Mouse (Mus musculus) urinary bladder, postnatal 25 days (tissue): ENCODE measurements around the gene Mettl8.

ENCODE experiments used
- DNase-seq: peaks from one replicate; pipeline ENCODE4 v3.0.0; 2022; ENCODE audit warnings: low spot score

The Mettl8 gene

DNA sequence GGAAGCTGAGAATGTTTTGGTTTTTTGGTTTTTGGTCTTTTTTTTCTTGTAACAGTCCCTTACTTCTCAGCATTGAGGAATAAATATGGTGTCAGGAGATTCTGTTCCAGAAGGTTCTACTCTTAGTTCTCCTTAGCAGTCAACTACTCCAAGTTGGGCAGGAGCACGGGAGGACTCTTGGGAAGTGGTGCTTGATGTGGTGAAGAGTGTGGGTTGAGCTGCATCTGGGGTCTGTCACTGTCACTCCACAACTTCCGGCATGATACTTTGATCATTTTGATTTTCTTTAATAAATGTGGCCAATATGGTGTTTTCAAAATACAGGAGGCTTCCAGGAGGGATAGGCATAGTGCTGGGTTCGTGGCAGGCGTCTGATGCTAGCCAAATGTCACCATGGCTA lies 22.4 kb downstream of the Mettl8 start:
- DNase-seq, result no peak

GRCm38 (mm10) chr2:71031973-71032794 lies 23.2 kb downstream of the Mettl8 start:
- DNase-seq, result no peak

DNA sequence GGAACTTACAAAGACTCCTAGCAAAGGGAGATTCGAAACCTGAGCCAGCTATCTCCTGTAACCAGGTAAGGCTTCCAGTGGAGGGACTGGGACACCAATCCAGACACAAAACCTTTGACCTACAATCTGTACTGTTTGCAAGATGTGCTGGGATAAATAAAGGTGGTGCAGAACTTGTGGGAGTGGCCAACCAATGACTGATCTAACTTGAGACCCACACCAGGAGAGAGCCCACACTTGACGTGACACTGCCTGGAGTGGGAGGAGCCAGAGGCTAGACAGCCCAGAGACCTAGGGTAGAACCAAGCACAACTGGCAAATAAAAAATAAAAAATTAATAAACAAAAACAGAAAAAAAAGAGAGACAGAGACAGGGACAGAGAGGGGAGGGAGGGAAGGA lies 24.7 kb downstream of the Mettl8 start:
- DNase-seq, result no peak

- DNase-seq, result no peak
These were observed 27.8 kb downstream of the Mettl8 start for GRCm38 (mm10) chr2:71027631-71028030.

GRCm38 (mm10) chr2:71026787-71027186 lies 28.6 kb downstream of the Mettl8 start:
- DNase-seq, result no peak

- DNase-seq, result no peak
These were observed 29.6 kb downstream of the Mettl8 start for GRCm38 (mm10) chr2:71025576-71026315.

- DNase-seq, result no peak
These were observed 31.4 kb downstream of the Mettl8 start for GRCm38 (mm10) chr2:71023986-71024385.

DNA sequence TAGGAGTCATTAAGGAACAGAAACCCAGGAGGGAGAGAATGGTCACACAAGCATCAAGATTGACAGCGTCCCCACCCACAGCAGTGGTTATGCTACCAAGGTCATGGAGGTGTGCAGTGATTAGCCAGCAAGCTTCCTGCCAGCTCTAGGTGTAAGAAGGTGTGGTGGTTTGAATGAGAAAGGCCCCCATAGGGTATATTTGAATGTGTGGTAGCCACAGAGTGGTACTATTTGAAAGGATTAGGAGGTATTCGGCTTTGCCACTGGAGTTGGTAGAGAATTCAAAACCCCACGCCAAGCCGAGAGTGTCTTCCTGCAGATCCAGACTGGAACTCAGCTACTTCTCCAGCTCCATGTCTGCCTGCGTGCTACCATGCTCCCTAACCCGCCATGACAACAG lies 32.4 kb downstream of the Mettl8 start:
- DNase-seq, result no peak

DNA sequence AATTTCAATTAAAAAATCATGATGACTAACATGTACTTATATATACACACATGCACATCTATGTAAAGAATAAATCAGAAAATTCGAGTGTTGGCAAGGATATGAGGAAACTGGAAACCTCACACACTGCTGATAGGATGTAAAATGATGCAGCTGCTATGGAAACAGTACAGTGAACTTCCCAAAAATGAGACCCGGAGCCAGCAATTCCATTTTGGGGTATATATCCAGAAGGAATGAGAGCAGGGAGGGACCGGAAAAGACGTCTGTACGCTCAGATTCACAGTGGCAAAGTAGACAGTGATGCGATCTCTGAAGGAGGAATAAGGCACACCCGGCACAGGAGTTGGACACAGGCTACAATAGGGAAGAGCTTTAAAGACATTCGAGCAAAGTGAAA lies 34.7 kb downstream of the Mettl8 start:
- no peak for DNase-seq

DNA sequence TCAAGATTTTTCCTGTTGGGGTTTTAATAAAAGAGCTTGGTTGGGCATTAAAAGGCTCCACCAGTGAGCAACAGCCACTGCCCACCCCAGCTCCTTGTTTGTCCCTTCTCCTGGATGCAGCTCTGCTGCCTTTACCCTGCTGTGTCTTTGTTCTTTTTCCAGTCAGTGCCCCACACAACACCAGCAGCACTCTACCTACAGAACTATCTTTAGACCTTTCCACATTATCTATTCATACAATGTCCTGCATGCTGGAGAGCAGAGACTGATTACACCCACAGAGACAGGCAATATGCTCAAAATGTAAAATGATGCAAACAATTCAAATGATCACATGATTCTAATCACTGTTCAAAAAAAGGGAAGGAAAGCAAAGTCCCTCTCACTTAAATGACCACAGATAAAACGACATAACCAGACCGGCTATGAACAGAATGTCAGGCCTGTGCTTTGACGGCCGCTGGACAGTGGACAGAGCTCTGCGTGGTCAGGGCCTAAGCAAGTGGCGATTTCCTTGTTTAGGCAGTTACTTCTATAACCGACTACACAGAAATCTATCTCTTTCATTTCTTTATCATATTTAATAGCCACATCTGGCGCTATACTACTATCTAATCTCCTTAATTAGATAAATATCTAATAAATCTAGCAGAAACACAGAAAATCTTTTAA lies 35.5 kb downstream of the Mettl8 start:
- no peak for DNase-seq

GRCm38 (mm10) chr2:71019277-71019676 lies 36.1 kb downstream of the Mettl8 start:
- no peak for DNase-seq

DNA sequence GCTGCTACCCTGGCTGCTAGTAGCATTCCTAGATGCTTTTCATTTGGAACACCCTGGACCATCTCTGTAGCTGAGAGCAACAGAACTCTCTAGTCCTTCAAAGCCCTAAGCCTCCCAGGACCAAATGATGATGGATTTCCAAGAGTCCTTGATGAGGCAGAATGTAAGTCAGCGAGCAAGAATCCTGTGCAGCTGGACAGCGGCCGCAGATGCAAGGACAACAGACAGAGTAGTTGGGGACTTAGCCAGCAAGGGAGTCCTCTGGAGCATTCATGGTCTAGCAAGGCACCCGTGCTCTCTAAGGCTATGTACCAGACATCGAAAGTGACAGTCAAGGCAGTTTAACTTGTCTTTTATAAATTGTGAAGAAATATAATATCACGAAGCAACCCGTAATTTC lies 41.9 kb downstream of the Mettl8 start:
- no peak for DNase-seq

DNA sequence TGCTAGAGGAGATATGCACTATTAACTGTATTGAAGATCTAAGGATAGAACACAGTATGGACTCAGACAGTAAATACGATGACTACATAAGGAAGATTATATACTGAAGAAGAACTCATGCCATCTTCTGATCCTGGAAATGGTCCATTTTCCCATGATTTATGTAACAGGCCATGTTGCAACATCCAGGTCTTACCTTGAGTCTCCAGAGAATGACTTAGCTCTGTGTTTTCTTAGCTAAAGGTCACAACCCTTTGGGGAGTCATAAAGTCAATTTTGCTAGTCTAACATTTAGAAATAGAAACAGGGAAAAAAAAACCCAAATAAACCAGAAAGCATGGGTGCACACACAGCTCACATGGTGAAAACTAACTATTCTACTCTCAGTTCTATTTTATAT lies 43.6 kb downstream of the Mettl8 start:
- no peak for DNase-seq

DNA sequence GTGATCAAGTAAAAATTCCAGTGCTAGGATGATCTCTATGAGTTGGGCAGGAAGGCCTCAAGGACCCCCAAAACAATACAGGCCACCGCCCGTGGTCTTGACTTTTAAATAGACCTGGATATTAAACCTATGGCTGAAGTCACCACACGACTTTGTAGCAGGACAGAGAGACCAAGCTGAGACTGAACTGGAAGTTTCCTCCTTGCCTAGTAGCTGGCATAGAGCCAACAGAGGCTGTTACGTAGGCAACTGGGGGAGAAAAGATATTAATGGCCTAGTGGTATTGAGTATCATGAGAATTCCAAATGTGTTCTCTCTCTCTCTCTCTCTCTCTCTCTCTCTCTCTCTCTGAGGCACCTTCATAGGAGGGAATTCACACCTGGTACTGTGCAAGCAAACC lies 51.0 kb downstream of the Mettl8 start:
- DNase-seq, result no peak

DNA sequence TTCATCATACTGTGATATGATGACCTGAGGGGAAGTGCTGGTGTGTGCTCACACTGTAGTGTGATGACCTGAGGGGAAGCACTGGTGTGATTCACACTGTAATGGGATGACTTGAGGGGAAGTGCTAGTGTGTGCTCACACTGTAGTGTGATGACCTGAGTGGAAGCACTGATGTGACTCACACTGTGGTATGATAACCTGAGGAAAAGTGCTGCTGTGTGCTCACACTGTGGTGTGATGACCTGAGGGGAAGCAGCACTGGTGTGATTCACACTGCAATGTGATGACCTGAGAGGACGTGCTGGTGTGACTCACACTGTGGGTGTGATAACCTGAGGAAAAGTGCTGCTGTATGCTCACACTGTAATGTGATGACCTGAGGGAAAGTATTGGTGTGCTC lies 52.9 kb downstream of the Mettl8 start:
- no peak for DNase-seq

DNA sequence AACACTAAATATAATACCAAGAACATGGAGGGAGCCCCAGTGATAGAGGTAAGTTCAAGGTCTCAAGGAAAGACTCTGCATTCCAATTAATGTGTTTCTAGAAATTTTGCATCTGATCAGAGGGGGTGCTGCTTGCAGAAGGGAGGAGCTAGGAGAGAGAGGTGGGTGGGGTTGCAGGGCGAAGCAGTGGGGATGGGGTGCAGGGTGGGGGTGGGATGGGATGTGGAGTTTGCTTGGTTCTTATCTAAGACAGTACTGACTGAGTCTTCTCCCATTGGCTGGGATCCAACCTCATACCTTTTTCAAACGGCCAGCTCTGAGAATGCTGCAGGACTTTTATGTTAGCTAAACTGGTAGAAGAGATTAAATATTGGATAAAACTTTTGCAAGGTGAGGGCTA lies 56.6 kb downstream of the Mettl8 start:
- DNase-seq, result no peak

- DNase-seq, result no peak
These were observed 58.9 kb downstream of the Mettl8 start for GRCm38 (mm10) chr2:70996438-70996837.

DNA sequence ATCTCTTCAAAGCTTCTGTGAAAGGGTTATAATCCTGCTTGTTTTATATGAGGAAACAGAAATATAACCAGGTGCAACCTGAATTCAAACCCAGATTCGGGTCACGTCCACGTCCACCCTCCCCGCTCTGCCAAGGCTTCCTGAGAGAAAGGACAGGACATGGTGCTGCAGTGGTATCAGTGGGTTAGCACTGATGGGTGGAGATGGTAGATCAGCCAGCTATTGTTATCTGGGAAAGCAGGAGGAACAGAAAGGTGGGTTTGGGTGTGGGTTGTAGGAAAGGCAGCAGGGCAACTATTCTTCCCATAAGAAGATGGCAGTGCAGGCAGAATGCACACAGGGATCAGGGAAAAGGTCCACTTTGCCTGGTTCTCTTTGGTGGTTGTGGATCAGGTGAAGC lies 59.5 kb downstream of the Mettl8 start:
- no peak for DNase-seq

- DNase-seq, result no peak
These were observed 61.6 kb downstream of the Mettl8 start for GRCm38 (mm10) chr2:70993740-70994139.

DNA sequence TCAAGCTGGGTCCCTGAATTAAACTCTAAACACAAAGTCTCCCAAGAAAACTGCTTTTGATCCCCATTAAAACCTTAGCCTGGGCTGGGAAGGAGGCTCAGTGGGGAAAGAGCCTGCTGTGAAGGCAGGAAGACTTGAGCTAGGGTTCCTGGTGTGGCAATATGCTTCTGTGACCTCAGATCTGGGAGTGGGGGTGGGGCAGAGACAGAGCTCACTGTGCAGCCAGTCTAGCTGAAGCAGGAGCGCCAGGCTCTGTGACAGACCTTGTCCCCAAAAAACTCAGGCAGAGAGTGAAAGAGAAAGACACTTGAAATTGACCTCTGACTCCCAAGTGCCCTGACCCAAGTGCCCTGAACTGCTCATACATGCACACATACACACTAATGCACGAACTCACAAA lies 62.7 kb downstream of the Mettl8 start:
- no peak for DNase-seq

- DNase-seq, result no peak
These were observed 65.2 kb downstream of the Mettl8 start for GRCm38 (mm10) chr2:70990196-70990595.

DNA sequence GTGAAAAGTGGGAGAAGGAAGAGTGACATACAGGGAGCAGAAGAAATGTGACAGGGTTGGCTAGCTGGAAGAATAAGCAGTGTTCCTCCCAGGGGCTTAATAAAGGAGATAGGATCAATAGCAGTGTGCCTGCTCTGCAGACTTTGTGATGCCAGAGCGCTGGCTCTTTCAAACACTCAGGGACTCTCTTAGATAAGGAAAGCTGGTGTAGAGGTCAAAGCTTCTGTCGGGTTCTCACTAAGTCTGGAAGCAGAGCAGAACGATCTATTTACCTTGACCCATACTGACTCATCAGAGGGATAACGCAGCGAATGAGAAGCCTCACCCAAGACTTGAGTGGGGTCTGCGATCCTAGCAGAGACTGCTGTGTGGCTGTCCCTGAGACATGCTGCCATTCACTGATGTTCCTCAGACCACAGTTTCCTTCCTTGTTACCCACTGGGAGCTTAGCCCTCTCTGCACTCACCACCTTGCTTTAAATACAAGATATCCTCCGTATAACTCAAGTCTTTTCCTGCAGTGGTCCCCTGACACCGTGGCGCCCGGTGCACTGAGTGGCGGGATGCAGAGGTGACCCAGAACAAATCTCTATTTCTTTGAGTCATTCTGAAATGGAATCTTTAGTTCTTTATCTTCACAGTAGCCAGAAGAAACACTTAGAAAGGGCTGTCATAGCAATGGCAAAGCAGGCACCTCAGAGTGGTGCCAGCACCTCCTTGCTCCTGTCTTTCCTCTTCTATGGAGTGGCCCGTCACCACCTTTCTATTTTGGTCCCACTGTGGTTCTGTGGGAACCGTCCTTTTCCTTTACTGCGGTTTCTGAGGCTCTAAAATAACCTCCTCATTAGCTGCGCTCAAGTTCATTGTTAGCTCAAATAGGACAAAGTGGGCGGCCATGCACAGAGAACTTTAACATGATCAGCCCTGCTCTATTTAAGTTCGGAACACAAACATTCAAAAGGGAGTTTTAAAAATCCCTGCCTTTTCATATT lies 65.9 kb downstream of the Mettl8 start:
- DNase-seq, result no peak
